Mouse (Mus musculus) liver (tissue): ENCODE data around the gene Rhox4b.
"Not testable (repeated sequence)": the region's sequence is repeated elsewhere in the genome, so short reads cannot be mapped to it uniquely, and the experiment has no call there.

Experiments used
- DNase-seq: peaks from one replicate; pipeline ENCODE4 v3.0.0-alpha.2; 2020; ENCODE audit warnings: mixed read lengths

Gene Rhox4b

GRCm38 (mm10) chrX:37432194-37432593 lies at the start of gene Rhox4b:
TSS of gene Rhox4b (plus strand) at chrX:37432494.
- DNase-seq, result not testable (repeated sequence)

GRCm38 (mm10) chrX:37390548-37390947 lies 41.7 kb upstream of the Rhox4b start, which contains the start of gene Rhox4a2:
TSS of gene Rhox4a2 (plus strand) at chrX:37390848.
- not testable (repeated sequence) for DNase-seq

- DNase-seq, result not testable (repeated sequence)
These were observed 20.5 kb upstream of the Rhox4b start, which contains the start of gene Rhox2b for GRCm38 (mm10) chrX:37411767-37412166. TSS of gene Rhox2b (plus strand) at chrX:37412067.

- not testable (repeated sequence) for DNase-seq
These were observed 21.1 kb downstream of the Rhox4b start, which contains the start of gene Rhox2c for GRCm38 (mm10) chrX:37453380-37453779. TSS of gene Rhox2c (plus strand) at chrX:37453680.

GRCm38 (mm10) chrX:37458285-37458684 lies 26.0 kb downstream of the Rhox4b start, which contains the start of gene Rhox3c:
TSS of gene Rhox3c (plus strand) at chrX:37458585.
- DNase-seq, result not testable (repeated sequence)

GRCm38 (mm10) chrX:37480037-37480436 lies 47.7 kb downstream of the Rhox4b start, which contains the start of gene Rhox4c:
TSS of gene Rhox4c (plus strand) at chrX:37480337.
- DNase-seq, result not testable (repeated sequence)
